Mouse (Mus musculus) embryo, embryonic 9.5 days (tissue): Measurements from ENCODE around the gene Rbck1.
"Not testable (repeated sequence)": the region's sequence is repeated elsewhere in the genome, so short reads cannot be mapped to it uniquely, and the experiment has no call there.

Experiments used
- DNase-seq: peaks from one replicate; pipeline ENCODE4 v3.0.0-alpha.2; 2017; ENCODE audit errors: extremely low spot score

The Rbck1 gene

DNA sequence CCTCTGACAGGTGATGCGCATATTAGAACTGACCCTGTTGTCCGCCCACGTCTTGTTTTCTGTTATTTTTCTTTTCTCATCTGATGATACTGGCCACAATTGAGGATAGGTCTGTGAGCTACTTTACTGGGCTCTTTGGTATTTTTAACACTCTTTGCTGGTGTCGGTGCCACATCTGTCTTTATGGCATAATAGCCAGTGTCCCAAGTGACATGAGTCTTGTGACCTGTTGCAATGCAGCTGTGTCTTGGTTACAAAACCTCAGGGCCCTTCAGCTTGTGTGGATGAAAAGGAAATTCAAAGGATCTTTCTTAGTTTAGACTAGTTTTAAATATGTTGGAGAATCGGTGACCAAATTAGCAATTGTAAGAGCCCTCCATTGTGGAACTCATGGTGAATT, 37.9 kb downstream of the Rbck1 start:
- DNase-seq, result no peak

DNA sequence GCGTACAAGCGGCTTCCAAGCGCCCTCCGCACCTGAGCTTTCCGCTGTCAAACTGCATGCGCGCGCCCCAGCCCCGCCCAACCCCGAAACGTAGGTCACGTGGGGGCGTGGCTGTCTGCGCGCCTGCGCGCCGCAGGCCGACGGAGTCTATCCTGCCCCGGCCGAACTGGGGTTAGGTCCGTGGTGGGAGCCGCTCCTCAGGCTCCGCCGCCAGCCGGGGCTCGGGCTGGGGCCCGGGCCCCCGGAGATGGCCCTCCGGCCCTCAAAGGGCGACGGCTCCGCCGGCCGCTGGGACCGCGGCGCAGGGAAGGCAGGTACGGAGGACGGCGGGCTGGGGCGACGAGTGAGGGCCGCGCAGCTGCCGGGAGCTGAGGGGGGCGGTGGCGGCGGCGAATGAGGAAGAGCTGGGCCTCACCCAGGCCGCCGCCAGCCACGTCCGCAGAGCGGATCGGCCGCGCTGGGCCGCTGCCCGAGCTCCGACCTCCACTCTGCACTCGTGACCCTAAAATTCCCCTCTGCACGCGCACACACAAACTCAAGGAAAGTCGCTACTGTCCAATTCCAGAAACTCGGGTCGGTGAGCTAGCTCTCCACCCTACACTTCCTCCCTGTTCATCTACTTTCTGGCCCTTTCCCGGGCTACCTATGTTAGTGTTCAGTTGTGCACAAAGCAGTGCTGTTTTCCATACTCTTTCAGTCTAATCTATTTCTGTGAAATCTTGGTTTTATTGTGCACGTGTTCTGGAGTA, 38.6 kb downstream of the Rbck1 start, which contains the start of gene Tbc1d20:
Gene Tbc1d20 (plus strand): TSS at position 102 of the 749 bp plus-strand sequence.
- peak; percentile 88 for DNase-seq

DNA sequence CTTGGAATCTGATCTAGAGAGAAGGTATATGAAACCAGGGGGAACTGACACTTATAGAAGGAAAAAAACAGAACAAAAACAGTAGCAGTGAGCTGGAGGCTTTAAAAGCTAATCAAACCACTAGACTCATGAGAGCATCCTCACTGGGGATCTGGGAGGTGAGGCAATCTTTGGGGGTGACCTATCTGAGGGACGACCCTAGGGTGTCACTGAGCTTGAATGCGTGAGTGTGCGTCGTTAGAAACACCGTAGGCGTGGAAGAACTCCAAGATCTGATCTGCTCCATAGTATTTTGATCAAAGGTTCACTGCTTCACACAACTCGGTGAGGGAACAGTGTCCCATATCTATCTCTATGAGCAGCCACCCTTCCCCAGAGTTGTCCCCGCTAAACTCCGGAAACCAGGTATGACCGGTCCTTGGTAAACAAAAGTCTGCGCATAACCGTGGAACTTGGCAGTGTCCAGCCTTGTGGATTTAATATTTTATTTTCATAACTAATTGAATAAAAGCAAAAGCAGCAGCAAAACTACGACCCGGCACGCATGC, 39.2 kb downstream of the Rbck1 start:
- DNase-seq, result no peak

DNA sequence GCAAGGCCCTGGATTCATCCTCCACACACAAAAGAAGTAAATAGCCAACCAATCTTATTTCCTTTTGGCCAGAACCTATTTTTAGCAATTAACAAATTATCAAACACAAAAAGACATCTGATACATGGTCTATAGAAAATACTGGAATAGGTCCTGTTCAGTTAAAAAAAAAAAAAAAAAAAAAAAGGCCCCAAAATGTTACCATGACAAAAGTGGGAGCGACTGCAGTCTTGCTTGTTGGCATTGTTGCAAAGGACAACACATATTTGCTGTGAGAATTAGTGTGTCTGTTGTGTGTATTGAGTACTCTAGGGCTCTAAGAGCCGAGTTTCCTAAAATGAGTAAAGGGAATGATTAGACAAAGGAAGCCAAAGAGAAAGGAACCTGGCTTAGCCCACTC, 40.0 kb downstream of the Rbck1 start:
- no peak for DNase-seq

DNA sequence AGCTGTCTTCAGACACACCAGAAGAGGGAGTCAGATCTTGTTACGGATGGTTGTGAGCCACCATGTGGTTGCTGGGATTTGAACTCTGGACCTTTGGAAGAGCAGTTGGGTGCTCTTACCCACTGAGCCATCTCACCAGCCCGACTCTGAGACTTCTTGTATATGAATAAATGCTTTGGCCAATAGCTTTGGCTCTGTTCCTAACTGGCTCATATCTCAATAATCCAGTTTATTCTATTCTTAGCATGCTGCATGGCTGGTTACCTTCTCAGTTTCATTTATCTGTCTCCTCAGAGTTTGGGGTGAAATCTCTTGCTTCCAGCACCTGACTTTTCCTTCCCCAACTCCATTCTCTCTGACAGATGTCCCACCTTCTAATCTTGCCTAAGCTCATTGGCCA, 42.8 kb downstream of the Rbck1 start:
- not testable (repeated sequence) for DNase-seq

DNA sequence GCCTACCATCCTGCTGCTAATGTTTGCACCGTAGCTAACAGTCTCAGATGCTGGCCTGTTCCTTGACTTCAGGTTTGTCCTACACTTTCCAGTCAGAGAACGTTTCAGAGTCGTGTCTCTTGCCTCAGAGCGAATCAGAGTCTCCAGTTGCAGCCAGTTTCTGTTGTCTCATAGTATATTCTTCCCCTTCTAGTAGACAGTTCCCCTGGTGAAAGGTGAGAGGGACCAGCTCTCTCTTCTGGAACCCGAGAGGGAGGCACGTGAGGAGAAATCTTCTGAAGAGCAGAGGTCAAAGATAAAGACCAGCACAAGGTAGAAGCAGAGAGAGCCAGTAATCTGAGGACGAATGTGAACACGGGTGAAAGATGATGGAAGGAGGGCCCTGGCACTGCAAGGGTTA, 44.4 kb downstream of the Rbck1 start:
- no peak for DNase-seq

DNA sequence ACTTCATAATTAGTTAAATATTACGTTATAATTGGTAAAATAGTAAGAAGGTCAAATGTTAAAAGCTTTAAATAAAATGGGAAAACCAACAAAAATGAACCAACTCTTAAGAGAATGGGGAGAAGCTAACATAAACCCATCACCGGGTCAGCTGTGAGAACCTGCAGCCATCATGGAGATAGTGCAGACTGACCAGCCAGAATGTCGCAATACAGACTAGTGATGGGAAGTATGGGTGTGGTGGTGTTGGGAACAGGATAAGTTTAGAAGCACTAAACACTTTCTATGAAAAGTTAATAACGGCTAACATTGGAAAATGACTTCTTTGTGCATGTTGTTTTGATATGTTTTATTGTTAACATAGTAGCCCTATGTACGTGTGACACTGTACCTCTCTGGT, 44.9 kb downstream of the Rbck1 start:
- DNase-seq, result no peak

DNA sequence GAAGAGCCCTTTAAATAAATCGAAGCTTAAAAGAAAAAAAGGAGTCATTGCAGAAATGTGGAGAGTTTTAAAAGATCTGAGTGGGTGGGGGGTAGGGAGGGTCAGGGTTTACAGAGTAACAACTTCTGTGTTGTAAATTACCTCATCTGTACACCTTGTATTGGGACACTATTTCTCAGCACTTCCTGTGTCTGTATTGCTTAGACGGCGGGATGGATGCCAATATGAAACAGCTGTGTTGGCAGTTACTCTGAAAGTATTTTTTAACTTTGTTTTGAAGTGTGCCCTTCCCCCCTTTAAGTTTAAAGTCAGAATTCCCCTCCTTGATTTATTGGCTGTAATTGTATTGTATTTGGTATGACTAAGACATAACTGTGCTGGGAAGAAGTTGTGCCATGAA, 51.0 kb downstream of the Rbck1 start:
- no peak for DNase-seq

DNA sequence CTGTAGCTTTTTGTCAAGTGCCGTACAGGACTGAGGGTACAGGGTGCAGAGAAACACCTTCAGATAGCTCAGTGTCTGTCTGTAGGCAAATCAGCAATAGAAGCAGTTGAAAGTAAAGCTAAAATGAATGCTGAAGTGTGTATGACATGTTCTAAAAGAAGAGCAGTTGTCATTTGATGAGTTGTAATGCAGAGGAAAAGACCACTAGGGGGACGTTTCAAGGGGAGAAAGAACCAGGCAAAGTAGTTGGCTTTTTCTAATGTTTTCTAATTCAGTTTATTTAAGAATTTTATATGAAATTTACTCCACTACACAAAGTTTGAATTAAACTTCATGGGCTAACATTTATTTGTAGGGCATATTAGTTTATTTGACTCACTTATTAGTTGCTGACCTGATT, 58.8 kb downstream of the Rbck1 start:
- DNase-seq, result no peak
